Mouse (Mus musculus) limb, embryonic 13.5 days (tissue): ENCODE measurements at regions not wholly inside any gene's neighbourhood (a gene's known extent, or its start where the extent isn't known, plus 50 kb on each side); places are given as distances from the start of the nearest gene placed in this dataset.

Experiments used
- ATAC-seq: fragments of 200-750 bp; cut with Nextera tagmentation; 2 replicates; pipeline ENCODE4 v1.8.0; 2017; ENCODE audit warnings: low read depth, moderate number of reproducible peaks, moderate TSS enrichment; ENCODE audit not compliant: low FRiP score
- H3K27ac ChIP-seq: fragments of 300-500 bp; sonication (generic); 2 replicates; pipeline ENCODE4 v1.5.1; 2015; ENCODE audit warnings: inconsistent platforms, mild to moderate bottlenecking, moderate library complexity
- H3K27me3 ChIP-seq: fragments of 300-500 bp; sonication (generic); 2 replicates; pipeline ENCODE4 v1.6.1; 2015; ENCODE audit warnings: mild to moderate bottlenecking, inconsistent platforms
- H3K36me3 ChIP-seq: fragments of 300-500 bp; sonication (generic); 2 replicates; pipeline ENCODE4 v1.6.1; 2015; ENCODE audit warnings: inconsistent platforms, mild to moderate bottlenecking, moderate library complexity
- H3K4me1 ChIP-seq: fragments of 300-500 bp; sonication (generic); 2 replicates; pipeline ENCODE4 v1.6.1; 2015; ENCODE audit warnings: inconsistent platforms
- H3K4me2 ChIP-seq: fragments of 300-500 bp; sonication (generic); replicated peaks from 2 replicates; pipeline ENCODE4 v1.6.1; 2015; ENCODE audit warnings: inconsistent platforms, mild to moderate bottlenecking, moderate library complexity
- H3K4me3 ChIP-seq: fragments of 300-500 bp; sonication (generic); 2 replicates; pipeline ENCODE4 v1.5.1; 2015; ENCODE audit warnings: moderate library complexity, mild to moderate bottlenecking, inconsistent platforms
- H3K9ac ChIP-seq: fragments of 300-500 bp; sonication (generic); 2 replicates; pipeline ENCODE4 v1.6.1; 2015; ENCODE audit warnings: mild to moderate bottlenecking, inconsistent platforms
- H3K9me3 ChIP-seq: fragments of 300-500 bp; sonication (generic); 2 replicates; pipeline ENCODE4 v1.6.1; 2016; ENCODE audit warnings: inconsistent platforms
- WGBS: fragments of 180-500 bp; shearing (Covaris S2); methylation state at CpG from one replicate; pipeline ENCODE4 v1.1.7; 2015; 5-methylcytosine and 5-hydroxymethylcytosine counted together

- ATAC-seq, result no peak
- Histone ChIP-seq H3K9me3 (no peaks in the 10 kb centered on the region), H3K4me3 (no peak overlapping the region), H3K27me3 (no peaks in the 10 kb centered on the region), H3K9ac (no peak overlapping the region), H3K27ac (no peak overlapping the region), H3K36me3 (no peaks in the 10 kb centered on the region), H3K4me2 (no peak overlapping the region), H3K4me1 (peaks cover 22% of the 10 kb centered on the region)
- WGBS, result 80% methylated on average over 5 of the region's 5 CpGs
Measured at GRCm38 (mm10) chr5:77576881-77577280, 169.0 kb upstream of the Igfbp7 start.

- Histone ChIP-seq H3K4me2 (no peak overlapping the region), H3K27ac (no peak overlapping the region), H3K9me3 (no peaks in the 10 kb centered on the region), H3K9ac (no peak overlapping the region), H3K4me3 (no peak overlapping the region), H3K27me3 (no peaks in the 10 kb centered on the region), H3K4me1 (peaks cover 11% of the 10 kb centered on the region), H3K36me3 (no peaks in the 10 kb centered on the region)
- 55% methylated on average over 8 of the region's 8 CpGs for WGBS
- no peak for ATAC-seq
Measured at GRCm38 (mm10) chr5:77575780-77576179, 167.9 kb upstream of the Igfbp7 start.

GRCm38 (mm10) chr5:77570364-77570763 lies 162.5 kb upstream of the Igfbp7 start:
- H3K9me3 ChIP-seq, result no peaks in the 10 kb centered on the region
- H3K27ac ChIP-seq, result no peak overlapping the region
- H3K9ac ChIP-seq, result no peak overlapping the region
- H3K4me3 ChIP-seq, result no peak overlapping the region
- no peaks in the 10 kb centered on the region for H3K27me3 ChIP-seq
- 68% methylated on average over 9 of the region's 9 CpGs for WGBS
- ATAC-seq, result no peak
- no peaks in the 10 kb centered on the region for H3K4me1 ChIP-seq
- H3K36me3 ChIP-seq, result no peaks in the 10 kb centered on the region
- no peak overlapping the region for H3K4me2 ChIP-seq

- 85% methylated on average over 5 of the region's 5 CpGs for WGBS
- no peak overlapping the region for H3K4me2 ChIP-seq
Measured at GRCm38 (mm10) chr5:77568121-77568520, 160.3 kb upstream of the Igfbp7 start.

GRCm38 (mm10) chr5:77552580-77552979 lies 144.7 kb upstream of the Igfbp7 start:
- no peaks in the 10 kb centered on the region for H3K9me3 ChIP-seq
- H3K9ac ChIP-seq, result no peak overlapping the region
- 0 out of 2 replicates have a peak, but pooled peaks cover 3% of the 10 kb centered on the region for H3K4me1 ChIP-seq
- H3K4me3 ChIP-seq, result no peak overlapping the region
- no peak for ATAC-seq
- no peak overlapping the region for H3K4me2 ChIP-seq
- no peak overlapping the region for H3K27ac ChIP-seq
- 64% methylated on average over 5 of the region's 5 CpGs for WGBS
- H3K36me3 ChIP-seq, result no peaks in the 10 kb centered on the region
- no peaks in the 10 kb centered on the region for H3K27me3 ChIP-seq

More at GRCm38 (mm10) chr5:77568121-77568520, 160.3 kb upstream of the Igfbp7 start:
- Histone ChIP-seq H3K9me3 (no peaks in the 10 kb centered on the region), H3K27me3 (no peaks in the 10 kb centered on the region), H3K27ac (no peak overlapping the region), H3K4me1 (no peaks in the 10 kb centered on the region), H3K9ac (no peak overlapping the region), H3K4me3 (no peak overlapping the region), H3K36me3 (no peaks in the 10 kb centered on the region)
- no peak for ATAC-seq

GRCm38 (mm10) chr5:77552081-77552480 lies 144.2 kb upstream of the Igfbp7 start:
- no peak overlapping the region for H3K9ac ChIP-seq
- H3K4me3 ChIP-seq, result no peak overlapping the region
- no peaks in the 10 kb centered on the region for H3K27me3 ChIP-seq
- no peaks in the 10 kb centered on the region for H3K36me3 ChIP-seq
- no peak overlapping the region for H3K4me2 ChIP-seq
- H3K4me1 ChIP-seq, result 0 out of 2 replicates have a peak, but pooled peaks cover 3% of the 10 kb centered on the region
- H3K27ac ChIP-seq, result no peak overlapping the region
- no peaks in the 10 kb centered on the region for H3K9me3 ChIP-seq
- no peak for ATAC-seq
- WGBS, result 80% methylated on average over 7 of the region's 7 CpGs

GRCm38 (mm10) chr5:77546001-77546620 lies 138.3 kb upstream of the Igfbp7 start:
- no peaks in the 10 kb centered on the region for H3K27me3 ChIP-seq
- no peak overlapping the region for H3K4me2 ChIP-seq
- ATAC-seq, result no peak
- no peak overlapping the region for H3K9ac ChIP-seq
- H3K36me3 ChIP-seq, result no peaks in the 10 kb centered on the region
- no peaks in the 10 kb centered on the region for H3K9me3 ChIP-seq
- no peaks in the 10 kb centered on the region for H3K4me1 ChIP-seq
- H3K4me3 ChIP-seq, result no peak overlapping the region
- H3K27ac ChIP-seq, result no peak overlapping the region
- 52% methylated on average over 13 of the region's 13 CpGs for WGBS

- H3K27ac ChIP-seq, result no peak overlapping the region
- 72% methylated on average over 19 of the region's 19 CpGs for WGBS
- H3K9me3 ChIP-seq, result no peaks in the 10 kb centered on the region
- H3K4me3 ChIP-seq, result no peak overlapping the region
- no peak for ATAC-seq
- H3K4me1 ChIP-seq, result peaks cover 15% of the 10 kb centered on the region
- H3K36me3 ChIP-seq, result no peaks in the 10 kb centered on the region
- no peaks in the 10 kb centered on the region for H3K27me3 ChIP-seq
- H3K4me2 ChIP-seq, result no peak overlapping the region
- no peak overlapping the region for H3K9ac ChIP-seq
Measured at GRCm38 (mm10) chr5:77532261-77533015, 124.6 kb upstream of the Igfbp7 start.

- no peaks in the 10 kb centered on the region for H3K27me3 ChIP-seq
- 86% methylated on average over 7 of the region's 7 CpGs for WGBS
- H3K4me3 ChIP-seq, result no peak overlapping the region
- H3K4me1 ChIP-seq, result peaks cover 15% of the 10 kb centered on the region
- ATAC-seq, result no peak
- H3K36me3 ChIP-seq, result no peaks in the 10 kb centered on the region
- no peak overlapping the region for H3K9ac ChIP-seq
- no peak overlapping the region for H3K4me2 ChIP-seq
- no peaks in the 10 kb centered on the region for H3K9me3 ChIP-seq
- H3K27ac ChIP-seq, result no peak overlapping the region
Measured at GRCm38 (mm10) chr5:77530376-77530775, 122.5 kb upstream of the Igfbp7 start.

GRCm38 (mm10) chr5:77517252-77517651 lies 109.4 kb upstream of the Igfbp7 start:
- no peak overlapping the region for H3K27ac ChIP-seq
- H3K4me1 ChIP-seq, result peaks cover 2% of the 10 kb centered on the region; the same call in 1 of the 2 replicates
- H3K9me3 ChIP-seq, result no peaks in the 10 kb centered on the region
- no peaks in the 10 kb centered on the region for H3K36me3 ChIP-seq
- ATAC-seq, result no peak
- H3K27me3 ChIP-seq, result no peaks in the 10 kb centered on the region
- no peak overlapping the region for H3K9ac ChIP-seq
- no peak overlapping the region for H3K4me3 ChIP-seq
- WGBS, result 72% methylated on average over 4 of the region's 4 CpGs
- no peak overlapping the region for H3K4me2 ChIP-seq

GRCm38 (mm10) chr5:77515448-77515847 lies 107.6 kb upstream of the Igfbp7 start:
- WGBS, result 66% methylated on average over 7 of the region's 7 CpGs
- Histone ChIP-seq H3K9ac (no peak overlapping the region), H3K4me3 (no peak overlapping the region), H3K27ac (no peak overlapping the region), H3K27me3 (no peaks in the 10 kb centered on the region), H3K36me3 (no peaks in the 10 kb centered on the region), H3K9me3 (no peaks in the 10 kb centered on the region), H3K4me1 (peaks cover 2% of the 10 kb centered on the region; the same call in 1 of the 2 replicates), H3K4me2 (no peak overlapping the region)
- no peak for ATAC-seq

GRCm38 (mm10) chr5:77502684-77503083 lies 94.8 kb upstream of the Igfbp7 start:
- WGBS, result 70% methylated on average over 5 of the region's 5 CpGs
- Histone ChIP-seq H3K9me3 (no peaks in the 10 kb centered on the region), H3K4me2 (no peak overlapping the region), H3K4me3 (no peak overlapping the region), H3K4me1 (no peaks in the 10 kb centered on the region), H3K36me3 (no peaks in the 10 kb centered on the region), H3K9ac (no peak overlapping the region), H3K27me3 (no peaks in the 10 kb centered on the region), H3K27ac (no peak overlapping the region)
- no peak for ATAC-seq
